Mouse (Mus musculus) cerebellum, adult 2 months (tissue): ENCODE data around the gene Mmel1. TPM values are rescaled to one million over a fixed set of nuclear protein-coding genes. Genes with fewer than 3 reads are reported as not detected.
A peak's percentile ranks its signal among the peaks of the same experiment; 100 is the strongest.

Experiments used
- DNase-seq, 2 experiments: peaks; one replicate each; pipeline ENCODE4 v3.0.0; 2021
- H3K27ac ChIP-seq: fragments of 200-500 bp; 2 replicates; pipeline ENCODE4 v1.5.1; 2012; ENCODE audit warnings: low read length, control low read depth, inconsistent platforms; ENCODE audit not compliant: insufficient read depth
- H3K27me3 ChIP-seq: fragments of 200-500 bp; 2 replicates; pipeline ENCODE4 v1.6.1; 2012; ENCODE audit warnings: inconsistent platforms, mild to moderate bottlenecking, low read length, moderate library complexity; ENCODE audit not compliant: control insufficient read depth, insufficient read depth
- H3K4me1 ChIP-seq: fragments of 200-500 bp; 2 replicates; pipeline ENCODE4 v1.6.1; 2011; ENCODE audit warnings: low read length; ENCODE audit not compliant: control insufficient read depth, insufficient read depth
- H3K4me3 ChIP-seq: fragments of 200-500 bp; replicated peaks from 2 replicates; pipeline ENCODE3; 2011; ENCODE audit warnings: mild to moderate bottlenecking, low read depth, low read length, control low read depth; ENCODE audit not compliant: insufficient read depth
- CTCF ChIP-seq: fragments of 200-500 bp; IDR thresholded peaks from 2 replicates; pipeline ENCODE4 v1.5.1; 2011; ENCODE audit warnings: low read depth, mild to moderate bottlenecking, control low read depth, low read length, moderate library complexity, borderline replicate concordance; ENCODE audit not compliant: insufficient read depth
- POLR2A ChIP-seq: fragments of 200-500 bp; IDR thresholded peaks from 2 replicates; pipeline ENCODE4 v1.6.1; 2011; ENCODE audit warnings: low read length, control low read depth, borderline replicate concordance; ENCODE audit not compliant: insufficient read depth
- WGBS: fragments of 180-500 bp; shearing (Covaris S2); methylation state at CpG from one replicate; pipeline ENCODE4 v1.1.7; 2018; 5-methylcytosine and 5-hydroxymethylcytosine counted together
- polyA plus RNA-seq: library from polyadenylated mRNA; depleted of rRNA; stranded (reverse); fragments of >200 nt; gene quantifications from 2 replicates; pipeline ENCODE4 v1.2.3, GENCODE M21; 2012

Gene Mmel1
- polyA plus RNA-seq, 1 experiment: 3.3 TPM

GRCm38 (mm10) chr4:154885416-154885815, 16.0 kb downstream of the Mmel1 start:
- Histone ChIP-seq H3K4me3 (no peak overlapping the region), H3K27me3 (no peaks in the 10 kb centered on the region), H3K27ac (no peak overlapping the region), H3K4me1 (peaks cover 28% of the 10 kb centered on the region)
- DNase-seq: no peak
- no peak for TF ChIP-seq CTCF
- no peak for TF ChIP-seq POLR2A
- 37% methylated on average over 11 of the region's 11 CpGs for WGBS

- Histone ChIP-seq H3K4me1 (peaks cover 34% of the 10 kb centered on the region), H3K4me3 (no peak overlapping the region), H3K27ac (peak overlapping the region; percentile 89), H3K27me3 (no peaks in the 10 kb centered on the region)
- 6% methylated on average over 13 of the region's 13 CpGs for WGBS
- TF ChIP-seq POLR2A: no peak
- no peak for TF ChIP-seq CTCF
- DNase-seq: peak; percentile 61 to 69
Observed at GRCm38 (mm10) chr4:154886876-154887592, 17.6 kb downstream of the Mmel1 start.

GRCm38 (mm10) chr4:154887593-154888250, 18.3 kb downstream of the Mmel1 start:
- DNase-seq: no peak
- no peaks in the 10 kb centered on the region for H3K27me3 ChIP-seq
- peaks cover 34% of the 10 kb centered on the region for H3K4me1 ChIP-seq
- H3K4me3 ChIP-seq: no peak overlapping the region
- WGBS: 58% methylated on average over 15 of the region's 15 CpGs
- H3K27ac ChIP-seq: peak overlapping the region; percentile 89; the same call in 1 of the 2 replicates
- TF ChIP-seq CTCF (no peak), POLR2A (no peak)

- H3K27me3 ChIP-seq: no peaks in the 10 kb centered on the region
- H3K27ac ChIP-seq: no peak overlapping the region
- no peak for DNase-seq
- 76% methylated on average over 14 of the region's 14 CpGs for WGBS
- H3K4me3 ChIP-seq: no peak overlapping the region
- H3K4me1 ChIP-seq: peaks cover 37% of the 10 kb centered on the region
- TF ChIP-seq POLR2A (no peak), CTCF (no peak)
Observed at GRCm38 (mm10) chr4:154890887-154891286, 21.5 kb downstream of the Mmel1 start.

GRCm38 (mm10) chr4:154895549-154895948, 26.2 kb downstream of the Mmel1 start:
- no peak for TF ChIP-seq POLR2A
- no peak for TF ChIP-seq CTCF
- Histone ChIP-seq H3K4me3 (no peak overlapping the region), H3K4me1 (peaks cover 31% of the 10 kb centered on the region), H3K27ac (peak overlapping the region; percentile 15; the same call in 1 of the 2 replicates), H3K27me3 (no peaks in the 10 kb centered on the region)
- peak in 1 of 2 experiments; percentile 63 for DNase-seq
- WGBS: 29% methylated on average over 5 of the region's 5 CpGs

- peak overlapping the region; percentile 75 for H3K27ac ChIP-seq
- TF ChIP-seq POLR2A (0 out of 2 replicates have a peak, but pooled peaks have one; percentile 18), CTCF (no peak)
- DNase-seq: peak; percentile 50 to 55
- H3K4me3 ChIP-seq: peak overlapping the region; percentile 88
- peaks cover 25% of the 10 kb centered on the region for H3K4me1 ChIP-seq
- 9% methylated on average over 6 of the region's 6 CpGs for WGBS
- no peaks in the 10 kb centered on the region for H3K27me3 ChIP-seq
Observed at GRCm38 (mm10) chr4:154897676-154898465, 28.5 kb downstream of the Mmel1 start.
